Mouse (Mus musculus): ENCODE data around the gene Gba.

- TF ChIP-seq EP300 (IDR thresholded peaks at IDR 0.05; ENCODE audit: low read depth) (no peak), CTCF (IDR thresholded peaks at IDR 0.05; ENCODE audit: low read depth) (no peak)
Measured at GRCm38 (mm10) chr3:89174844-89175243, 27.9 kb upstream of the Gba start.

Data from heart, postnatal 0 days (tissue).